Mouse (Mus musculus) limb, embryonic 10.5 days (tissue): ENCODE results near the gene Tfb1m. TPM values are rescaled to one million over a fixed set of nuclear protein-coding genes. Genes with fewer than 3 reads are reported as not detected.

Experiments
- DNase-seq: peaks from one replicate; pipeline ENCODE4 v3.0.0-alpha.2; 2017; ENCODE audit warnings: low spot score
- H3K27ac ChIP-seq: fragments of 300-500 bp; sonication (generic); 2 replicates; pipeline ENCODE4 v1.5.1; 2016; ENCODE audit warnings: mild to moderate bottlenecking
- H3K27me3 ChIP-seq: fragments of 300-500 bp; sonication (generic); 2 replicates; pipeline ENCODE4 v1.6.1; 2016; ENCODE audit warnings: low read depth, mild to moderate bottlenecking; ENCODE audit not compliant: poor library complexity, severe bottlenecking
- H3K36me3 ChIP-seq: fragments of 300-500 bp; sonication (generic); 2 replicates; pipeline ENCODE4 v1.6.1; 2016; ENCODE audit warnings: mild to moderate bottlenecking, moderate library complexity
- H3K4me1 ChIP-seq: fragments of 300-500 bp; sonication (generic); 2 replicates; pipeline ENCODE4 v1.6.1; 2016
- H3K4me3 ChIP-seq: fragments of 300-500 bp; sonication (generic); 2 replicates; pipeline ENCODE4 v1.5.1; 2016; ENCODE audit warnings: mild to moderate bottlenecking, moderate library complexity
- H3K9me3 ChIP-seq: fragments of 300-500 bp; sonication (generic); replicated peaks from 2 replicates; pipeline ENCODE4 v1.6.1; 2016; ENCODE audit warnings: mild to moderate bottlenecking
- WGBS: fragments of 180-500 bp; shearing (Covaris S2); methylation state at CpG from one replicate; pipeline ENCODE4 v1.1.7; 2016; 5-methylcytosine and 5-hydroxymethylcytosine counted together
- polyA plus RNA-seq: library from polyadenylated mRNA; unstranded; fragments of >200 nt; fragmentation: Nextera tagmentation; extraction: Ambion mirVana; gene quantifications from 2 replicates; pipeline ENCODE4 v1.2.1, GENCODE M21; 2016

The Tfb1m gene
- polyA plus RNA-seq, 1 experiment from 2014 or later: 16.9 TPM

- DNase-seq: no peak
- no peak overlapping the region for H3K27ac ChIP-seq
- H3K27me3 ChIP-seq: no peaks in the 10 kb centered on the region
- H3K4me1 ChIP-seq: no peaks in the 10 kb centered on the region
- no peak overlapping the region for H3K4me3 ChIP-seq
- H3K9me3 ChIP-seq: no peaks in the 10 kb centered on the region
- H3K36me3 ChIP-seq: peaks cover 14% of the 10 kb centered on the region
- WGBS: 97% methylated on average over 2 of the region's 2 CpGs
These were observed 17.3 kb downstream of the Tfb1m start for GRCm38 (mm10) chr17:3540304-3540703.

- H3K36me3 ChIP-seq: no peaks in the 10 kb centered on the region
- H3K27me3 ChIP-seq: no peaks in the 10 kb centered on the region
- H3K27ac ChIP-seq: no peak overlapping the region
- H3K4me3 ChIP-seq: no peak overlapping the region
- DNase-seq: no peak
- 28% methylated on average over 1 of the region's 1 CpGs for WGBS
- no peaks in the 10 kb centered on the region for H3K9me3 ChIP-seq
- no peaks in the 10 kb centered on the region for H3K4me1 ChIP-seq
These were observed 24.2 kb downstream of the Tfb1m start for GRCm38 (mm10) chr17:3533425-3533824.

- WGBS: 89% methylated on average over 4 of the region's 4 CpGs
- Histone ChIP-seq H3K4me3 (no peak within 1 kb of the TSS), H3K4me1 (no peaks in the 10 kb centered on the region), H3K27me3 (no peaks in the 10 kb centered on the region), H3K36me3 (no peaks in the 10 kb centered on the region), H3K9me3 (no peaks in the 10 kb centered on the region), H3K27ac (no peak within 1 kb of the TSS)
- DNase-seq: no peak
These were observed 25.3 kb downstream of the Tfb1m start, which contains the start of gene Cldn20 for GRCm38 (mm10) chr17:3532254-3532653. Gene Cldn20 (plus strand): TSS chr17:3532554.

- DNase-seq: no peak
- Histone ChIP-seq H3K9me3 (no peaks in the 10 kb centered on the region), H3K4me3 (no peak overlapping the region), H3K4me1 (no peaks in the 10 kb centered on the region), H3K36me3 (no peaks in the 10 kb centered on the region), H3K27ac (no peak overlapping the region), H3K27me3 (no peaks in the 10 kb centered on the region)
- 72% methylated on average over 1 of the region's 1 CpGs for WGBS
These were observed 25.9 kb downstream of the Tfb1m start for GRCm38 (mm10) chr17:3531641-3532040.

- no peak for DNase-seq
- Histone ChIP-seq H3K36me3 (no peaks in the 10 kb centered on the region), H3K27ac (no peak overlapping the region), H3K9me3 (no peaks in the 10 kb centered on the region), H3K4me3 (no peak overlapping the region), H3K27me3 (no peaks in the 10 kb centered on the region), H3K4me1 (no peaks in the 10 kb centered on the region)
- 86% methylated on average over 7 of the region's 7 CpGs for WGBS
These were observed 27.0 kb downstream of the Tfb1m start for GRCm38 (mm10) chr17:3530549-3530948.

GRCm38 (mm10) chr17:3529523-3529922 is 28.1 kb downstream of the Tfb1m start:
- DNase-seq: no peak
- H3K27ac ChIP-seq: no peak overlapping the region
- H3K9me3 ChIP-seq: no peaks in the 10 kb centered on the region
- H3K27me3 ChIP-seq: no peaks in the 10 kb centered on the region
- WGBS: 67% methylated on average over 3 of the region's 3 CpGs
- no peaks in the 10 kb centered on the region for H3K36me3 ChIP-seq
- H3K4me3 ChIP-seq: no peak overlapping the region
- H3K4me1 ChIP-seq: no peaks in the 10 kb centered on the region

GRCm38 (mm10) chr17:3527841-3528471 is 29.6 kb downstream of the Tfb1m start:
- Histone ChIP-seq H3K9me3 (no peaks in the 10 kb centered on the region), H3K27ac (no peak overlapping the region), H3K27me3 (no peaks in the 10 kb centered on the region), H3K4me1 (no peaks in the 10 kb centered on the region), H3K36me3 (no peaks in the 10 kb centered on the region), H3K4me3 (no peak overlapping the region)
- 94% methylated on average over 6 of the region's 6 CpGs for WGBS
- no peak for DNase-seq

- no peaks in the 10 kb centered on the region for H3K9me3 ChIP-seq
- DNase-seq: no peak
- H3K27me3 ChIP-seq: no peaks in the 10 kb centered on the region
- no peaks in the 10 kb centered on the region for H3K4me1 ChIP-seq
- H3K27ac ChIP-seq: no peak overlapping the region
- no peak overlapping the region for H3K4me3 ChIP-seq
- H3K36me3 ChIP-seq: peaks cover 10% of the 10 kb centered on the region; the same call in 1 of the 2 replicates
- 97% methylated on average over 5 of the region's 5 CpGs for WGBS
These were observed 37.2 kb downstream of the Tfb1m start for GRCm38 (mm10) chr17:3520344-3520743.

- no peak for DNase-seq
- H3K9me3 ChIP-seq: no peaks in the 10 kb centered on the region
- H3K4me3 ChIP-seq: no peak overlapping the region
- no peaks in the 10 kb centered on the region for H3K4me1 ChIP-seq
- no peak overlapping the region for H3K27ac ChIP-seq
- no peaks in the 10 kb centered on the region for H3K27me3 ChIP-seq
- 83% methylated on average over 9 of the region's 9 CpGs for WGBS
- peaks cover 14% of the 10 kb centered on the region; the same call in 1 of the 2 replicates for H3K36me3 ChIP-seq
These were observed 41.2 kb downstream of the Tfb1m start for GRCm38 (mm10) chr17:3516406-3516805.

GRCm38 (mm10) chr17:3515851-3516250 is 41.7 kb downstream of the Tfb1m start:
- peaks cover 14% of the 10 kb centered on the region; the same call in 1 of the 2 replicates for H3K36me3 ChIP-seq
- WGBS: 93% methylated on average over 8 of the region's 8 CpGs
- DNase-seq: no peak

GRCm38 (mm10) chr17:3514316-3514715 is 43.3 kb downstream of the Tfb1m start:
- 87% methylated on average over 5 of the region's 5 CpGs for WGBS
- Histone ChIP-seq H3K27me3 (no peaks in the 10 kb centered on the region), H3K4me3 (no peak overlapping the region), H3K36me3 (peaks cover 13% of the 10 kb centered on the region; the same call in 1 of the 2 replicates), H3K27ac (no peak overlapping the region), H3K9me3 (no peaks in the 10 kb centered on the region), H3K4me1 (no peaks in the 10 kb centered on the region)
- no peak for DNase-seq

More at GRCm38 (mm10) chr17:3515851-3516250, 41.7 kb downstream of the Tfb1m start:
- H3K4me1 ChIP-seq: no peaks in the 10 kb centered on the region
- H3K27ac ChIP-seq: no peak overlapping the region
- no peaks in the 10 kb centered on the region for H3K27me3 ChIP-seq
- no peaks in the 10 kb centered on the region for H3K9me3 ChIP-seq
- H3K4me3 ChIP-seq: no peak overlapping the region

GRCm38 (mm10) chr17:3509841-3510240 is 47.7 kb downstream of the Tfb1m start:
- no peaks in the 10 kb centered on the region for H3K9me3 ChIP-seq
- H3K4me1 ChIP-seq: no peaks in the 10 kb centered on the region
- DNase-seq: peak; percentile 65
- no peak overlapping the region for H3K27ac ChIP-seq
- peaks cover 3% of the 10 kb centered on the region; the same call in 1 of the 2 replicates for H3K36me3 ChIP-seq
- 25% methylated on average over 1 of the region's 1 CpGs for WGBS
- no peaks in the 10 kb centered on the region for H3K27me3 ChIP-seq
- no peak overlapping the region for H3K4me3 ChIP-seq

GRCm38 (mm10) chr17:3506508-3506907 is 51.1 kb downstream of the Tfb1m start:
- 94% methylated on average over 8 of the region's 8 CpGs for WGBS
- no peak overlapping the region for H3K4me3 ChIP-seq
- no peaks in the 10 kb centered on the region for H3K4me1 ChIP-seq
- no peak overlapping the region for H3K27ac ChIP-seq
- DNase-seq: no peak
- H3K36me3 ChIP-seq: no peaks in the 10 kb centered on the region
- H3K9me3 ChIP-seq: no peaks in the 10 kb centered on the region
- no peaks in the 10 kb centered on the region for H3K27me3 ChIP-seq

GRCm38 (mm10) chr17:3505711-3506110 is 51.9 kb downstream of the Tfb1m start:
- H3K4me3 ChIP-seq: no peak overlapping the region
- H3K4me1 ChIP-seq: no peaks in the 10 kb centered on the region
- no peak overlapping the region for H3K27ac ChIP-seq
- no peak for DNase-seq
- H3K36me3 ChIP-seq: no peaks in the 10 kb centered on the region
- 93% methylated on average over 1 of the region's 1 CpGs for WGBS
- no peaks in the 10 kb centered on the region for H3K27me3 ChIP-seq
- H3K9me3 ChIP-seq: no peaks in the 10 kb centered on the region
